Mouse (Mus musculus) cerebellum, postnatal 10 days (tissue): ENCODE data around the gene Mast1.

Experiments
- DNase-seq, 2 experiments: peaks; one replicate each; pipeline ENCODE4 v3.0.0; 2021; ENCODE audit warnings: mixed read lengths in 2 of 2

The Mast1 gene

DNA sequence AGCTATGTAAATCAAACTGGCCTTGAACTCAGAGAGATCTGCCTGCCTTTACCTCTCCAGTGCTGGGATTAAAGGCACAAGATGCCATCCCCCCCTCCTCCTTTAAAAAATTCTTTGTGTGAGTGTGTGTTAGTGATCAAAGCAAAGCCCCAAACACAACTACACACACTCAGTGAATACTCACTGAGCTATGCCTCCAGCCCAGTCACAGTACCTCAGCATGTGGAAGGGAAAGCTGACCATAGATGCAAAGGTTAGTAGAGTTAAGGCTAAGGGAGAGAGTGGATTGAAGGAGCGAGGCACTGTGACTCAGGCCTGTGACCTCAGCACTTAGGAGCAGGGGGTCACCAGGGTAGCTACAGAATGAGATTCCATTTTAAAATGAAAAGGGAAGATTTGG lies 35.9 kb upstream of the Mast1 start:
- no peak for DNase-seq

DNA sequence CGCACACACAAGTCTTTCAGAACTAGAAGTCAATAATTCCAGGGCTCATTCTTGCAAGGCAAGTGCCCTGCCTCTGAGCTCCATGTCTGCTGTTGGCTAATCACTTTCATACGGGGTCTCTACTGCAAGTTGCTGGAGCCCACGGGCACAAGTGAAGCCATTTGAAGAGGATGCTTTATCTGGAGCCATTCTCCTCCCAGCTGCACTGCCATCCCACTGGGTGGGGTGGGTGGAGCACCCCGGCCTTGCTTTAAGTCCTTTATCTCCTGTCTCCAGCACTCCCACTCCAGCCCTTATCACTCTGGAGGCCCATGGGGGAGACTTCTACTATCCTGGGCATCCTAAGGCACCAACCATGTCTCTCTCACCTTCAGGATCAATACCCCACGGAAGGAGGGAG lies 33.8 kb upstream of the Mast1 start:
- no peak for DNase-seq

DNA sequence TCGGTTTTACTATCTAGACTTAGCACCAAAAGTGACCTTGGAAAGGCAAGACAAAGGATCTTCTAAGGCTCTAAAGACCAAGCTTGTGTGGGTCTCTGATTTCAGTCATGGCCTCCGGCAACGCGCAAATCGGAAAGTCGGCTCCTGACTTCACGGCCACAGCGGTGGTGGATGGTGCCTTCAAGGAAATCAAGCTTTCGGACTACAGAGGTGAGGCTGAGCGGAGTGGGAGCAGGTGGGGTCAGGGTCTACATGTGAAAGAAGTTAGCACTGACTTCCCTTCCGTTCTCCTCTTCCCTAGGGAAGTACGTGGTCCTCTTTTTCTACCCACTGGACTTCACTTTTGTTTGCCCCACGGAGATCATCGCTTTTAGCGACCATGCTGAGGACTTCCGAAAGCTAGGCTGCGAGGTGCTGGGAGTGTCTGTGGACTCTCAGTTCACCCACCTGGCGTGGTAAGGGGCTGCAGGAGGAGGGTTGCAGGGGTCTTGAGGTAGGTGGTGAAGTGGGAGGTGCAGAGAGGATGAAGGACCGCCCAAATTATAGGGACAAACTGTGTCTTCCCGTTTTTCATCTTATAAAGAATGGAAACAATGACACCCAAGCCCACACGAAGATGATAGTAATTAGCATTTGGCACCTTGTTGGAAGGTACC lies 33.1 kb upstream of the Mast1 start:
- DNase-seq = no peak

DNA sequence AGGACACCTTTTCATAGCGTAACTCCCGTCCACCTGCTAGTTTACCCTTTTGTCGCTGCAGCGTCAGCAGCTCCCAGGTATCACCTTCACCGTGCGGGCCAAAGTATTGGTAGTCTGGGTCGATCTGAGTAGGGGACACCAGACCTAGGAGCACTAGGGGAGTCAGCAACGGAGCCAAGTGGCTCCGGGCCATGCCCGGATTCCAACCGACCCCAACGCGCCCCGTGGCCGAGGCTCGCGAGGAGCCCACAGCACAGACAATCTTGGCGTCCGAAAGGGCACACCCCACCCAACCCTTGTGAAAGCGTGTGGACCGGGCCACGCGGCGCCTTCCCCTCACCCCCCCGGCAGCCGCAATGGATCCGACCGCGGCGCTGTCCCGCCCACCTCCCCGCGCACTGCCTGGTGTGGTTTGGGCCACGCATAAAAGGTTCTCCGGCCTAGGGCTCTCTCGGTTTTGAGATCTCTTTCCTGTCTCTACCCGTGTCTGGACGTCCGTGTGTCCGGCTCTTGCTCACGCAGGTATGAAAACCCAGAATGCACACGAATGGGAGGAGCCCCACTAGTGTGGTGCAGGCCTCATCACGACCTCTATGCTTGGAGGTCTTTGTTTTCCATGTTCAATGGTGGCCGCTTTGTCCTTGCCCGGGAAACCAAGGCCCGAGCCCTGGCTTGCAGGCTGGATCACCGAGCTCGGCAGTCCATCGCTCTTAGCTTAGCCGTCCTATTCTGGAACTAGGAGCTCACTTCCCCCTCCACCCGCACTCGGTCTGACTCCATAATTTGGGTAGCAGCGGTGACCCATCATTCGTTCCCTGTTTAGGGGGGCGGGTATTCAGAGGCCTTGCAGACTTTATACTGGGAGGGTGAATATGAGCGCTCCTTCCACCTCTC lies 32.3 kb upstream of the Mast1 start, which contains the start of the genes Gm49661, Prdx2 and Rnaseh2a:
TSS of gene Gm49661 (minus strand) at position 193 of the 894 bp plus-strand sequence.
TSS of gene Prdx2 (plus strand) at position 347 of the 894 bp plus-strand sequence.
TSS of gene Rnaseh2a (minus strand) at position 527 of the 894 bp plus-strand sequence.
- peak; percentile 90 to 92 for DNase-seq

DNA sequence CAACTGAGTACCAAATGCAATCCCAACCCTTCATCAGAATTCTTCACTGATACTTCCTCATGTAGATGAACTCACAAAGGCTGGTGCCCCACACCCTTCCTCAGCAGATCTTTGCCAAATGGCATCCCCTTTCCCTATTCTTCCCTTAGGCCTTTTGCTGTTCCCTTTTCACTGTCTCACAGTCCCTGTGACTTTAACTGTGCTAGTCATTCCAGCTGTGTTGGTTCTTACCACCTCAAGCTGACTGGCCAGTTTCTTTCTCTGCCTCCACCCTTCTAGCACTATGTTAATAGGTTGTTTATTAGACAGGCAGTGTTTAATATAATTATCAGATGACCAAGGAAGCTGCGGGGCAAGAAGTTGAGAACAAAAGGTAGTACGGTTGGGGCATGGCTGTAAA lies 31.5 kb upstream of the Mast1 start:
- no peak for DNase-seq

DNA sequence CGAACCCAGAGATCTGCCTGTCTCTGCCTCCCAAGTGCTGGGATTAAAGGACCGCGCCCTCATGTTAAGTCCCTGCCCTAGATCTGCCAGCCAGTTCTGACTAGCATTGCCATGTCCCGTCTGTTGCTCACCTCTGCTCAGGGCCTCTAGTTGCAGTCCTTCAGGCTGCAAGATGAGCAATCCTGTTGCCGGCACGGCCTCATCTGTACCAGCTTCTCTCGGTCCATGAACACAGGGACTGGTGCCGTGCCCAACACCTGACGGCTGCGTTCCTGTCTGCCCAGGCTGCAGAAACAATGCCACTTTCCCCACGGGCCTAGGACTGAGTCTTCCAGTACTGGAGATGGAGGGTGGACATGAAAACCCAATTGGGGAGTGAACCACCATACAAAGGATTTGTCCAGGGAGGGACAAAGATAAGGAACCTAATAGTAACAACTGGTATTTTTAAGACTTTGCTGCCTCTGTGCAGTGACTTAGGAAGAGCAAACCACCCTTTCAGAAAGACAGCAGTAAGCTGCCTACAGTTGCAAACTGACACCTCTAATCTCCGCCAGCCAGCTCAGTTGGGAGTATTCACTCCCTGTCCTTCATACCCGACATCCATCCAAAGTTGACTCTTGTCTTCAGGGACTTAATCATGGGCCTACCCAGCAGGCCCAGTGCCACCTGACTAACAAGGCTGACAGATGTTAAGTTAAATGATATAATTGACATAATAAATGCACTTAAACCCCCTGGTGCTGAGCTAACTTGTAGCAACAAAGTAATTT lies 30.6 kb upstream of the Mast1 start:
- DNase-seq = no peak

DNA sequence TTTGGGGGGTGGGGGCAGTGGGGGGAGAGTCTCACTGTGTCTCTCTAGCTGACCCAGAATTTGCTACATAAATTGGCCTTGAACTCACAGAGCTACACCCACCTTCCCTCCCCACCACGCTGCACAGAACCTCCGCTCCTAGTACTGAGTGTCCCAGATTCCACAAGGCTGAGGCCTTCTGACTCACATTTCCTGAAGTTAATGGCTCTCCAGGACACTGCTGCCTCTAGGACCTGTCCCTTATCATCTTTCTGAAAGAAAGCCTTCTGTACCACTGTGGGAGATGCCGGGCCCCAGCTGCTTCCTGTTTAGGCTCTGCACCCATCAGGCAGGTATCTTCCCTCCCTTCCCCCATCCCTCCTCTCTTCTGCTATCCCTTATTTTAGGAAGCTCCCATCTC lies 29.4 kb upstream of the Mast1 start:
- no peak for DNase-seq

DNA sequence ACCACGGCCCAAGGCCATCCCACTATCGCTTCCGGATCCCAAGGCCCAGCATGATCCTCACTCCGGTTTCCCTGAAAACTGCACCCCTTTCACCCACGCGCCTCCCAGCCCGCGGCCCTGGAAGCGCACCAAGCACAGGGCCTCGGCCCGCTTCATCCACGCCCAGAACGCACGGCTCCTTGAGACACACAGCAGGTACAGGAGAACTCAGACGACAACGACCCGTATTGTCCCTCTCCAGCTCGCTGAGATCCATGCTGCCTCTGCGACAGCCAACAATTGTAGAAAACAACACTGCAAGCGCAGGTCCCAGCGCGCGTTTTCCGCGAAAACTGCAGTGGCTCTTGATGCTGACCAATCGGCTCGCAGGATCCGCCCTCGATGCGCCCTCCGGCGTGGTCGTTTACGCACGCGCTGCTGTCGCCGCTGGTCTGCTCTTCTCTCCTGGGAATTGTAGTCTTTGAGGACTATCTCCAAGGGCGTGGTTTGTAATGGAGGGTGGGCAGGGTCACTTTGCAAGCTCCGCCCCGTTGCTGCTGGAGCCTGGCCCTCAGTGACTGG lies 28.7 kb upstream of the Mast1 start:
- DNase-seq = peak; percentile 93 to 96

DNA sequence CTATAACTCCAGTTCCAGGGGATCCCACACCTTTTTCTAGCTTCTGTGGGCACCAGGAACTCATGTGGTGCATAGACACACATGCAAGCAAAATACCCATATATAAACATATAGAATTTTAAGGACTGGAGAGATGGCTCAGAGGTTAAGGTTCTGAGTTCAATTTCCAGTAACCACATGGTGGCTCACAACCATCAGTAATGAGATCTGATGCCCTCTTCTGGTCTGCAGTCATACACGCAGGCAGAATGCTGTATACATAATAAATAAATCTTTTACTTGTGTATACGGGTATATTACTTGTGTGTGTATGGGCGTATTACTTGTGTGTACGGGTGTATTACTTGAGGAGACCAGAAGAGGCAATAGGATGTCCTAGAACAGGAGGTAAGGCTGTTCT lies 26.8 kb upstream of the Mast1 start:
- no peak for DNase-seq

DNA sequence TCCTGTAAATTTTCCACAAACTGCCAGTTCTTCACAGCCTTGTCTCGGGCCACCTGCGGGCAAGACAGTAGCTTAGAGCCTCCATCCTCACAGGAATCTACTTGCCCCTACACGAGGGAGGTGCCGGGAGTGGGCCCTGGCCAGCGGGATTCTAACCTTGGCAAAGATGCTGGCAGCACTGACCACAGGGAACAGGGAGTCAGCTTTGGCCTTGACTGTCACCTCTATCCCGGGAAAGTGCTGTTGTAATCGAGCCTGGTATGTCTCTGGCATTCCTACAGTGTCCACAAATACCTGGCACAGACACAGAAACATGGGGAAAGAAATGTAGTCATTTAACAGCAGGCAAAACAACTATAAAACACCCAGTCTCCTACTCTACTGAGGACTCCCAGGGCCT lies 22.7 kb upstream of the Mast1 start:
- no peak for DNase-seq

DNA sequence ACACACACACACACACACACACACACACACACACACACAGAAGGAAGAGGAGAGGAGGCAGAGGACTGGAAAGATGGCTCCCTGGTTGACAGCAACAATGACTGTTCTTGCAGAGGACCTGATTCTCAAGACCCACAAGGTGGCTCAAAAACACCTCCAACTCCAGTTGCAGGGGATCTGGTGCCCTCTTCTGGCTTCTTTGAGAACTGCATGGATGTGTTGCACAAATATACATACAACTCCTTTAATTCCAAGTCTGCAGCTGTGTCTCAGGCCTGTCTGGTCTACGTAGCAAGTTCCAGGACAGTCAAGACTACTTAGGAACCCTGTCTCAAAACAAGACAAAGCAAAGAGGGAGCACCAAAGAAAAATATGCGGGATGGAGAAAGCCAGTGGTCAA lies 19.6 kb upstream of the Mast1 start:
- peak; percentile 90 to 96 for DNase-seq

DNA sequence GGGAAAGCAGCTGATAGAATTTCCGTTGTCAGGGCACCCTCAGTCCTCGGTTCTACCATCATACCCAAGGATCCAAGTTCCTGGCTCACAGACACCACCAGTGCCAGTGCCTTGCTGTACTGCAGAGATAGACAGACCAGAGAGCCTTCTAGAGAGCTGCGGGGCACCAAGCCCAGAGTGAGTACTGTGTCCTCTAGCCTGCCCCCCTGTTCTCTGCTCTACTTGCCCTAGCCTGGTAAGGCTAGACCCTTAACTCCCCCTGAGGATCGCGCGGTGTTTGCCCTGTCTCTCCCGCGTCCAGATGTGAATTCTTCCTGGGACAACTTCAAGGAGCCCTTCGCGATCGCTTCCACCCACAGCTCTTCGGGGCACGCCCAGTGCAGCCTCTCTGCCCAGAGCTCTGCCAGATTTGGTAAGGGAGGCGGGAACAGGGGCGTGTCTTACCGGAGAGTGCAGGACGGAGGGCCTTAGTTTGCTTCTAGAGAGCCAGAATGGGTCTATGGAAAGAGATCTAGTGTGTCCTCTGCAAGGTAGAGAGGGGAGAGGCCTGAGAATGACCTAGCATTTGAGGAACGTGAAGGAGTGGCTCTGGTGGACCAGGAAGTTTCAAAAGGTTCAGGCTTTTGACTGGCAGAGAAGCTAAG lies 15.6 kb upstream of the Mast1 start:
- DNase-seq = peak in 1 of 2 experiments; percentile 28

DNA sequence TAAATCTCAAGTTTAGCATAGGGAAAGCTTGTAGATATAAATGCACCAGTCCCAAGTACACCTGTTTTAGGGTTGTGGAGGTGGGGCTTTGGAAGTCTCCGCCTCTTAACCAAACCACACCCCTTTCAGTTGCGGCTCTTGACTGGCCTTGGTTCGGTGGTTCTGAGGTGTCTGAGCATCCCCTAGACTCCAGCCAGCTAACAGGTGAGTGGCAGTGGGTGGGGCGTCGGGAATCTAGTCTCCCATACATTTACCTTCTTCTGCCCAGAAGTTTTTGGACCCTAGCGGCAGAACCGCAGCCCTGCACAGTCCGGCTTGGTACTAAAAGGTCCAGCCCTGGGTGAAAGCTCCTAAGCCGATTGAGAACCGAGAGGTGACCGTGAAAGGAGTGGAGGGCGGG lies 12.6 kb upstream of the Mast1 start:
- DNase-seq = no peak

DNA sequence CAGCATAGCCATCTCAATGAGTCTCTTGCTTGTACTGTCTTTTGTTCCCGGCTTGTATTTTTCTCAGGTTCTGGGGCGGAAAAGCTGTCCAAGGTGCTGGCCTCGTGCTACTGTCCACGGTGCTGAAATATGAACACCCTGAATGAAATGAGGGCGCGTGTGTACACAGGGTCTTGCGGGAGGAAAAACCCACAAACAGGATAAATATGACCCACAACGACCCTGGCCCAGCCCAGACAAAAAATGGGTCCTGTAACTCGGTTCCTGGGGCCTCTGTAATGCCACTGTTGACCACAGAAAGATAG lies 10.0 kb upstream of the Mast1 start:
- peak in 1 of 2 experiments; percentile 8 for DNase-seq

DNA sequence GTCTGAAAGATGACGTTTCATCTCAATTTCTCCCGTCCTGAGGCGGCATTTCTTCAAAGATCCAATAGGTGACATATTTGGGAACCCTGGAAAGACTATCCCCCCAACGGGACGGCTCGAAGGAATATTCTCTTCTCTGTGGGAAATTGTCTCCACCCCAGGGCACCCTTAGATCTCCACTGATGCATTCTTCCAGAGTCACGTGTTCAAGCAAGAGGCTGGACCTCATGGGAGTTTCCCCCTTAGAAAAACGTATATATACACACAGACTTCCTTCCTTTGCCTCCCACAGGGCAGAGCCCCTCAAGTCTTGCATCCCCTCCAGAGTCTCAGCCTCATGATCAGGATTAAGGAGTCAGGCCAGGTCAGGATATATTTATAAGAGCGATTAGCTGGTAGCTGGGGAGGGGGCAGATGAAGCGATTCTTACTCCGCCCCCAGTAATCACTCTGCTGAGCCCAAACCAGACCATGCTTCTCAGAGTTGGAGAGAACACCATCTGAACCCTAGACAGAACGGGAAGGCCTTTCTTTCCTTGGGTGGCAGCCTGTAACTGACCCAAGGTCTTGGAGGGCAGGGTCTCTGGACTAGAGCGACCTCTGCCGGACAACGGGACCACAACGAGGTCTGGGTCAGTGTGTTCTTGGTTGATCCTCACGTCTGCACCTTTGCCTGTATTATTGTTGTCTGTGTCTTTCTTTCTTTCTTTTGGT lies 9.5 kb upstream of the Mast1 start, which contains the start of gene Rtbdn:
TSS of gene Rtbdn (plus strand) at position 464 of the 713 bp plus-strand sequence.
- peak; percentile 83 to 85 for DNase-seq

DNA sequence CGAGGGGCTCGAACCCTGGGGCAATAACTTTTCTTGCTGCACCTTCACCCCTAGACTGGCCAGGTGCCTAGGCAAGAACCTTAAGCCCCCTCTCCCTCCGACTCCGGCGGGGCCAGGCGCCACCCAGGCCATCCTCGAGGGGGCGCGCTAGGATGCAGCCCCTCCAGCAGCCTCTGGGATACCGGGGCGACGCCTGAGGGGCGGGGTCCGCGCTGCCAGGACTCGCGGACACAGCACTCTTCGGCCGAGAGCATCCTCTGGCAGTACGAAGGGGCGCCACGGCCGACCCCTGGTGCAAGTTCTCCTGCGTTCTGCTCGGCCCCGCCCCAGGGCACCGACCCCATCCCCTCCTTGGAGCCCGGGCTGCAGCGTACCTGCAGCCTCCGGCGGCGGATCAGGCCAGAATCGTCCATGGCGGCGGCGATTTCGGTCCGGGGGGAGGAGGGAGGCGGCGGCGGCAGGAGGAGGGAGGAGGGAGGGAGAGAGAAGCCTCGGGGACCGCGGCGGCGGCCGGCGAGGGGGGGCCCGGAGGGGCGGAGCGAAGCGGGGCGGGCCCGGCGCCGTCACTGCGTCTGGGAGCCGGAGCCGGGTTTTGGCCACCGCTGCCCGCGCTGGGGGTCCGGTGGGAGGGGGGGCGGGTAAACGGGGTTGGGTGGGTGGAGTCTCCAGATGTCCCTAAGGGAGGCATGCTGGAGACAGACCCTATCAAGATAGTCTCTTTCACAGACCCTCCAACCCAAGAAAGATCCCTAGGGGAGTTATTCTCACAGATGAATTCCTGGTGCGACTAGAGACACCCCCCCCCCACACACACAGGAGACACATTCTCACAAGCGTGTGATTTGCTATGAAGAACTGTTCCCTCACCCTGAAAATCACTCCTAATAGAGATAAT lies 8.7 kb upstream of the Mast1 start:
- peak; percentile 83 to 88 for DNase-seq

DNA sequence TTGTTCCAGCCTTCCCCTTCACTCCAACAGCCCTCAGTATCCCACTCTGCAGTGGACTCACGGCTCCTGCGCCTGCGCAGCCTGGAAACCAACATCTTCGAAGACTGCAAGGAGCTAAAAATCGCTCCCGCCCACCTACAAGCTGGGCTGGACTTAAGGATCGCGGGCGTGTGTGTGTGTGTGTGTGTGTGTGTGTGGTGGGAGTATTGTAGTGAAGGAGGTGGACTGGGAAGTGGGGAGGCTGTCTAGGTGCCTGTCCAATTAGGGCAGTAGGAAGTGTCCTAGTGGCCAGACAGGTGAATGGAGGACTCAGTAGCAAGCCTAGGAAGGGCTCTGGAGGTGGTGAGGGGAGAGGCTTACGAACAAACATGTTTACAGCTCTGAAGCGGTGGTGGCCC lies 8.1 kb upstream of the Mast1 start:
- DNase-seq = peak; percentile 64 to 68

DNA sequence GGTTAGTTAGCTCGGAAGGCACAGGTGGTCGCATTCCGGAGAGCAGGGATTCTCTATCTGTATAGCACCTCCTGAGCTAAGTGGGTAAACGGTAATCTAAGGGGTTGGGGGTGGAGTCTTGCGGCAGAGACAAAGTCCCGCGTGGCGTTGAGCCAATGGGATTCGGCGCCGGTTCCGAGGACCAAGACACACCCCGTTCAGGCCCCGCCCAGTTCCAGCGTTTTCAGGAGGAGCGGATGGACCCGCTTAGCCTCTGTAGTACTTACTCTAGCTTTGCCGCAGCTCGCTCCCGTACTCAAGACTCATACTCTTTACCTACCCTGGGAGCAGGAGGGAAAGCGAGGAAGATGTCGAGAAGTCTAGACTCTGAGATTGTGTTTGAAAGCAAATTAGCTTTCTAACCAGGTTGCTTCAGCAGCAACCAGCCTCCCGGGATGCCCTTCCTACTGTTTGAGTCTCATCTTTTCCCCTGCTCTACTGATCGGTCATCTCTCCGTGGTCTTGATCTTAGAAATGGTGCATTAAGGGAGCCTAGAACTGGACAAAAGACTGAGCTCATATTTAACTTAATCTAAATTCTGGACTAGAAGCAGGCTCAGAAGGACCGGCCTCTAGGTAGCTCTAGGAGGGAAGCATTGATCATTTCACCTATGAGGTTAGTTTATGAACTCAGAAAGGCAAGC lies 7.5 kb upstream of the Mast1 start:
- peak; percentile 80 for DNase-seq

DNA sequence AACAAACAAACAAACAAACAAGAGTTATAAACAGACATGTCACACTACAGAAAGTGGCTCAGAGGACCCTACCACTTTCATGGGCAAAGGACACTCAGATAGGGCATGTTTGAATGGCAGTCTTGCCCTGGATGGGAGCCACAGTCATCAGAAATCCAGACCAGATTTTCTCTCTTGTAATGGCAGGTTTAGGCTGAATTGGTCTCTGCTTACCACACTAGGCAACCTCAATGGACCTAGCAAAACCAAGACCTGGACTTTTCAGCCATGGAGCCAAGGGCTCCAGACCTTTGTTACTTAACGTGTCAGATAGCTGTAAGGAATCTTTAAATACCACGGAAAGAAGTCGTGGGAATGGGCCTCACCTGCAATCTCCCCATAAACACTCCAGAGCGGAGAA lies 6.5 kb upstream of the Mast1 start:
- peak; percentile 36 to 59 for DNase-seq
